Mouse (Mus musculus): Measurements from ENCODE around the gene Hddc3. TPM values are rescaled to one million over a fixed set of nuclear protein-coding genes. Genes with fewer than 3 reads are reported as not detected.
"Not testable (repeated sequence)": the region's sequence is repeated elsewhere in the genome, so short reads cannot be mapped to it uniquely, and the experiment has no call there.

Hddc3 gene
- total RNA-seq, 2 experiments from 2014 or later, result 28.8 to 31.7 TPM

GRCm38 (mm10) chr7:80369461-80369860 is 26.6 kb downstream of the Hddc3 start:
- DNase-seq (ENCODE audit: low spot score), result no peak

- DNase-seq (ENCODE audit: low spot score), result no peak
Observed at GRCm38 (mm10) chr7:80369967-80370431, 27.1 kb downstream of the Hddc3 start.

DNA sequence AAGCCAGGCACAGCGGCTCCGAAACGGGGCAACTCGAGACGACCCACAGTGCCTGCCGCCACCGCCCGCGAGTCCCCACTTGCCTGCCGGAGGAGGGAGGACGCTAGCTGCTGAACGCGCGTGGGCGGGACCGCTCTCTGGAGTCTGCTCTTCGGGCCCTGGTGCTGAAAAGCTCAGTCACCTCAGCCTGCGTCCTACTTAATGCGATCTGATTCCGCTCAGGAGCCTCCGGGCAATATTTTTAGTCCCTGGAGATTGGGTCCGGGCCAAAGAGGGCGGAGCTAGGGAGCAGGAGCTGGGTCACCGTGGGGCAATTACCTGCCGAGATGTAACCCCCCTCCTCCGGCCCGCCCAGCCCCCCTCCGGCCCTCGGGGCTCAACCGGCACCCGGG is 27.7 kb downstream of the Hddc3 start:
- peak; percentile 92 for DNase-seq (ENCODE audit: low spot score)

DNA sequence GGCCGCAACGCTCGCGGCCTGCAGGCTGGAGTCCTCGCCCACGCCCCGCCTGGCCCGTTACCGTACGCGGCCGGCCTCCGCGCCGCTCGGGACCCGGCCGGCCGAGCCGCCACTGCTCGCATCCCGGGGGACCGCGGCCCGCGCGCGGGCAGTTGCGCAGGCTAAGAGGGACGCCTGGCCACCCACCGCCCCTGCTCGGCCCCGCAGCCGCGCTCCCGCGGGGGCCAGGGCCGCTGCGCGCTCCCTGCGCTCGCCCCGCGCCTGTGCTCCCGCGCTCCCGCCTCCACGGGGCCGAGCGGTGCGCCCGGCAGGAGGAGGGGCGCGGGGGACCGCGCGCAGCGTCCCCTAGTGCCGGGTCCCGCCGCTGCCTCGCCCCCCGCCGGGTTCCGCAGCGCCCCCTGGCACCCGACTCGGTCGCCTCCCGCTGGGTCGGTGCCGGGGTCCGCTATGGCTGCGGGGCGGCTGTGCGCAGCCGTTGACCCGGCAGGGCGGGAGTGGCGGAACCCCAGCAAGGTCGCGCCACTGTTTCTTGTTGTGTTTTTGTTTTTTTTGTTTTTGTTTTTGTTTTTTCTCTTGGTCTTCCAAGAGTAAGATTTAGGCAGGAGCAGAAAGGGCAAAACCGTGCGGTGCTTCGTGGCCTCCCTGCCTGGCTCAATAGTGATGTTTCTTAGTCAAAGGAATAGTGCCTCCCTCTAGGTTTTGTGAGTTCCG is 28.3 kb downstream of the Hddc3 start, which contains the start of gene Man2a2:
Gene Man2a2 (minus strand): TSS at position 335 of the 711 bp plus-strand sequence.
- peak; percentile 74 for DNase-seq (ENCODE audit: low spot score)

DNA sequence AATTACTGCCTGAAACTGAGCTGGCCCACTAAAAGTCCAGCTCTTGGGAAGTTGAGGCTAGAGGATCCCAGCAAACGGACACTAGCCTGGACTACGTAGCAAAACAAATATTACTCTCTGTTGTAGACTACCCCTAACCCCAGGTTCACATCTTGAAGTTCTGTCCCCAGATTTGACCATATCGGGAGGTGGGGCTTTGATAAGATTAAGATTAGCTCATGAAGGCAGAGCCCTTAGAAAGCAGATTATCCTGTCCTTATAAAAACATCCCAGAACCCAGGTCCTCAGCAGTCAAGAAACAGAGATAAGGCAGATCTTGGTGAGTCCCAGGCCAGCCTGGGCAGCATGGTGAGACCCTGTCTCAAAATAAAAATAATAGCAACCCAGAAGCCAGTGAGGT is 29.3 kb downstream of the Hddc3 start:
- DNase-seq (ENCODE audit: low spot score), result no peak

DNA sequence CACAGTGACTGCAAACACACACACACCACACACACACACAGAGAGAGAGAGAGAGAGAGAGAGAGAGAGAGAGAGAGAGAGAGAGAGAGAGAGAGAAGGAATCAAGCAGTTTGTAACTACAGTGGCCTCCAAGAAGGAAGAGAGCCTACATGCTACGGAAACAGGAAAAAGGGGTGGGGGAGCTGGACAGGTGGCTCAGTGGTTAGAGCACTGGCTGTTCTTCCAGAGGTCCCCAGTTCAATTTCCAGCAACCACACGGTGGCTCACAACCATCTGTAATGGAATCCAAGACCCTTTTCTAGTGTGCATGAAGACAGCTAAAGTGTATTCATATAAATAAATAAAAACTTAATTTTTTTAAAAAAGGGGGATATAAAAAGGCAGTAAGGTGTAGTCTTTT is 29.8 kb downstream of the Hddc3 start:
- no peak for DNase-seq (ENCODE audit: low spot score)

DNA sequence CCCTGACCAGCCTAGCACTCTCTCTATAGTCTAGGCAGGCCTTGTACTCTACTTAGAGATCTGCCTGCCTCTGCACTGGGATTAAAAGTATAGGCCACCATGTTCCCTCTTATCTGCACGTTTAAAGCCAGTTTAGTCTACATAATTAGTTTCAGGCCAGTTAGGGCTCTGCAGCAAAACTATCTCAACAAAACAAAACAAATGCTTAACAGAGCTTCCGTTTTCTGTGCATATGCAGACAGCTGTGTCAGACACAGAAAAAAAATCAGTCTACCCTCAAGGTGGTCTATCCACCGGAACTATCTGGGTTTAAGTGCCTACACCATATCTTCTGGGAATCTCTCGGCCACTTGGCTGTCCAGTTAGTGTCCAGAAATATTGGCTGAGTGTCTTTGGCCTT is 30.4 kb downstream of the Hddc3 start:
- no peak for DNase-seq (ENCODE audit: low spot score)

DNA sequence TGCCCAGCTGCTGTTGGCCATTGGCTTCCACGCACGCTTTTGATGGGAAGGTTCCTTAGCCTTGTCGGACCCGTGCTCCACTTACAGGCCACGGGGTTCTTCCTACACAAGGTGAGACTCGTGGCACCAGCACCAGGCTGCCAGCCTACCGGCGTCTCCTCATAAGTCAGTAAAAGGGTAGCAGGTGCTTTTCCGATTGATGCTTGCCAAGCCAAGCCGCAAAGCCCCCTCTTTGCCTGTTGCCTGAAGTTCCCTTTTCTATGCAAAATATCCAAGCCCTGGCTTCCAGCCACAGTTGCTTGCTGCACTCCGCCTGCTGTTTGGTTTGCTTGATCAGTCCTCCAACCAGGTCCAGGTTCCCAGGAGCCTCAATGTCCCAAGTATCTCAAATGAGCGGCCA is 30.9 kb downstream of the Hddc3 start:
- DNase-seq (ENCODE audit: low spot score), result no peak

GRCm38 (mm10) chr7:80374280-80374679 is 31.4 kb downstream of the Hddc3 start:
- no peak for DNase-seq (ENCODE audit: low spot score)

- DNase-seq (ENCODE audit: low spot score), result no peak
Observed at GRCm38 (mm10) chr7:80374733-80375132, 31.8 kb downstream of the Hddc3 start.

- DNase-seq (ENCODE audit: low spot score), result no peak
Observed at GRCm38 (mm10) chr7:80375376-80376039, 32.6 kb downstream of the Hddc3 start.

GRCm38 (mm10) chr7:80376192-80376591 is 33.3 kb downstream of the Hddc3 start:
- no peak for DNase-seq (ENCODE audit: low spot score)

- peak; percentile 65 for DNase-seq (ENCODE audit: low spot score)
Observed at GRCm38 (mm10) chr7:80377471-80377870, 34.6 kb downstream of the Hddc3 start.

DNA sequence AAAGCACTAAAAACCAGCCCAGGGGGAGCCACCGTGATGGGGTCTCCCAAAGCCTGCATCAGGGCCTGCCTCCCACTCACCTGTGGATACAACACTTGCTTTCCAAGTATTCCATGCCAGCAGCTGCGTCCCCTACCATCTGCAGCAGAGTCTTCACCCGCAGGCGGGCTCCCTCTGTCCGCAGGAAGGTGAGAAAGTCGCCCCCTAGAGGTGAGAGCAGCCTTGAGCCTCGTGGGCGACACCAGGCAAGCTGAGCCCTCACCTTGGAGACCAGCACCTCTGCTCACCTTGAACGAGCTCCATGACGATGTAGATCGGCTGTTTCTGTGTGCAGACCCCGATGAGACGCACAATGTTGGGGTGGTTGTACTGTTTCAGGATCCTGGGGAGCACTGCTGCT is 36.6 kb downstream of the Hddc3 start:
- no peak for DNase-seq (ENCODE audit: low spot score)

- no peak for DNase-seq (ENCODE audit: low spot score)
Observed at GRCm38 (mm10) chr7:80382919-80383318, 40.0 kb downstream of the Hddc3 start.

GRCm38 (mm10) chr7:80386235-80386930 is 43.5 kb downstream of the Hddc3 start:
- DNase-seq (ENCODE audit: low spot score), result peak; percentile 92

GRCm38 (mm10) chr7:80387033-80387632 is 44.2 kb downstream of the Hddc3 start:
- DNase-seq (ENCODE audit: low spot score), result peak; percentile 32

DNA sequence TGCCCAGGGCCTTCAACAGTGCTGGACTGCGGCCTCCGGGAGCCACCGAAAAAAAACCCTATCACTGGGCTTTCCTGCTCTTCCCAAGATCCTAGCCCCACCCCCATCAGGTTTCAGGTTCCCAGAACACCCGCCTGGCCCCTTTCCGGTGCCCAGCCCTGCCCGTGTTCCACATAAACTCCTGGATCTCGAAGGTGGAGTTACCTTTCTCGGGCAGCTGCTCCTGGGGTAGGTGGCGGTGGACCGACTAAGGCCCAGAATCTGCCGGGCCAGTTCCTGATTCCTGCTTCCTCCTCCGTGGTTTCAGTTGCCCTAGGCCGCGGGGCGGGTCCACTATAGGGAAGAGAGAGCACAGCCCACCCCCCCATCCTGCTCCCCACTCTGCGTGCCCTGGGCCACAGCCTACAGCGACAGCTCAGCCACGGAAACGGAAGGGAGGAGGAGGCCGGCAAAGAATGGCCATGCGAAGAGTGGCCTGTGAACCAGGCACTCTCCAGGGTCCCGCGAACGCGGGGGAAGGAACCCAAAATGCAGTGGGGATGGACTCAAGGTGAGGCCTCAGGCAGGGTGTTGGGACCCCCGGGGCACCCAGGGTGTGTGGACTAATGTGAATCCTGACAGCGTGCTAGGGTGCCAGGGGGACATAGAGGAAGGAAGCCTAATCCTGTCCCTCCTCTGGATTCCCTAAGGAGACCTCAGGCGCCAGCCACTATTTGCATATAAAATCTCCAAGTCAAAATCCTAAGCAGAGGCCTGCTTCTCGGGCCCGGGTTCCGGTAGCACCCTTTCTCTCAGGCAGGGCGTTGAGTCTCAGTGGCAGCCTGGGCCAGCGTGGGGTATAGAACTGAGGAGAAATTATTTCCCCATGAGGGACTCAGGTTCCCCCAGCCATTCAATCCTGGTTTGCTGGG is 45.0 kb downstream of the Hddc3 start, which contains the start of gene Fes:
Gene Fes (minus strand): TSS at position 314 of the 911 bp plus-strand sequence.
- peak; percentile 62 for DNase-seq (ENCODE audit: low spot score)

DNA sequence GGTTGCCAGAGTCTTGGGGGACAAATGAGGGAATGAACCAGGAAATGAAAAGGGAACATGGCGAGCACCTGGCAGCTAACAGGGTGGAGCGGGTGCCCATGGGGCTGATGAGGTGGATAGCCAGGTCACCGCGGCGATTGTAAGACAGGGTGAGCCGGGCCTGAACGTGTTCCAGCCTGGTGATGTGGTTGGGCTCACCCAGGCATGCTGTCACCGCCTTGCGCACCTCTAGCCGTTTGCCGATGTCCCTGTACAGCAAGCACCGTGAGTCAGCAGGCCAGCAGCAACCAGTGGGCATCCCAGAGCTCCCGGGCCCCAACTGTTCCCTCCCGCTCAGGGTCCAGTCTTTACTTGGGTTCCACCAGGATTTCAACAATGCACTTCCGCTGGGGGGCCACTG is 49.2 kb downstream of the Hddc3 start:
- DNase-seq (ENCODE audit: low spot score), result no peak

DNA sequence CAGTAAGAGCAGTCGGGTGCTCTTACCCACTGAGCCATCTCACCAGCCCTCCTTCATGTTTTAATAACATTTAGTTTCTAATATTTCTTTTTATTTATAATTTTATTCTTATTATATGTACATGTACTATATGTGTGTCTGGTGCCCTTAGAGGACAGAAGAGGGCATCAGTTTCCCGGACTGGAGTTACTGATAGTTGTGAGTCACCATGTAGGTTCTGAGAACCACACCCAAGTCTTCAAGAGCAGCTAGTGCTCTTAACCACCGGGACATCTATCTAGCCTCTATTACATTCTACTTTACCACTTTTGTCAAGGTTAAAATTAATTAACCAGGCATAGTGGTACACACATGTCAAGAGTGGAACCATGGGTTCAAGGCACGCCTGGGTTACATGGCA is 51.7 kb downstream of the Hddc3 start:
- no peak for DNase-seq (ENCODE audit: low spot score)

GRCm38 (mm10) chr7:80396427-80396826 is 53.5 kb downstream of the Hddc3 start:
- not testable (repeated sequence) for DNase-seq (ENCODE audit: low spot score)

All from gastrocnemius, adult 18-20 months (tissue).